Mouse (Mus musculus): Measurements from ENCODE around the gene Rapgef3. TPM values are rescaled to one million over a fixed set of nuclear protein-coding genes. Genes with fewer than 3 reads are reported as not detected.
A peak's percentile ranks its signal among the peaks of the same experiment; 100 is the strongest.

Rapgef3 gene
- polyA plus RNA-seq, 1 experiment from 2014 or later, result 1.8 TPM

DNA sequence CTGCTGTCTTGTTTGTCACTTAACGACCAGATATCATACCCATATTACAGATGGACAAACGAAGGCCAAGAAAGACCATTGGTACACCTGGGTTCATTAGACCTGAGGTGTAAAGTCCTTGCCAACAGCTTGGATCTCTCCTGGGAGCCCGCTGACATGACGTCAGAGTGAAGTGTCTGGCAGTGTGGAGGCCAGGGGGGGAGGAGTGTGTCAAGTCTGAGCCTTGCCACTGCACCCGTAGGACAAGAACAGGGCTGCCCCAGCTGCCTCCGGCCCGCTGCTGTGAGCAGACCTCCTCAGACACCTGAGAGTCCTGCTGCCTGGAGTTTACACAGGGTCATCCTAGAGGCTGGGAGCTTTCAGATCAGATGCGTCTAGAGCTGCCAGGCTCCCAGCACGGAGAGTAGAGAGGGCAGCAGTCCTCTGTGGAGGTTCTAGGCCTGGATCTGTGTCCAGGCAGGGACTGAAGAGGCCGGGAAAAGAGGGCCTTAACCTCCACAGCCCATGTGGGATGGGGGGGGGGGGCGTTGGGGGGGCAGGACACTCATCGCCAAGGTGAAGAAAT lies 23.7 kb downstream of the Rapgef3 start:
- no peak overlapping the region for H3K4me3 ChIP-seq (replicated peaks)
- H3K9me3 ChIP-seq (replicated peaks), result no peaks in the 10 kb centered on the region
- ATAC-seq (ENCODE audit: low read depth) (no peak), DNase-seq (no peak)
- peaks cover 58% of the 10 kb centered on the region for H3K4me1 ChIP-seq (replicated peaks)
- no peak overlapping the region for H3K4me2 ChIP-seq
- no peak overlapping the region for H3K9ac ChIP-seq
- 63% methylated on average over 12 of the region's 12 CpGs for WGBS (ENCODE audit: insufficient replicate concordance)
- H3K27me3 ChIP-seq, result no peaks in the 10 kb centered on the region
- H3K36me3 ChIP-seq, result no peaks in the 10 kb centered on the region
- no peak overlapping the region for H3K27ac ChIP-seq

DNA sequence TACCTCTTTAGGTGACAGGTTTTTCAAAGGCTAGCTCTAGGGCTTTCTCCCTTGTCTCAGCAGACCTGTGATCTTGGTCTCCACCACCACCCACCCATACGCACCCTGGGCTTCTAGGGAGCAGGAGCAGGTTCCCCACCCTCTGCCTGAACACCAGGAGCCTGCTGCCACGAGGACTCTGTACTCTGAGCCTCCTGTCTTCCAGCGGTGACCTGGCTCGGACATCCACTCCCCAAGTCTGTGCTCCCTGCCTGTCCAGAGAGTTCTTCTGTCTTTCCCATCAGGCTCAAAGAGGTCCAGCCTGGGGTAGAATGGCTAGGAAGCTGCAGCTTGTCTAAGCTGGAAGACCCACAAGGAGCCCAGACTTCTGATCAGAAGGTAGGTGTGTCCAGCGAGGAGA lies 24.6 kb downstream of the Rapgef3 start:
- Histone ChIP-seq H3K9me3 (replicated peaks) (no peaks in the 10 kb centered on the region), H3K27ac (no peak overlapping the region), H3K4me1 (replicated peaks) (peaks cover 56% of the 10 kb centered on the region), H3K36me3 (no peaks in the 10 kb centered on the region), H3K27me3 (no peaks in the 10 kb centered on the region), H3K4me3 (replicated peaks) (no peak overlapping the region), H3K4me2 (no peak overlapping the region), H3K9ac (no peak overlapping the region)
- DNase-seq (no peak), ATAC-seq (ENCODE audit: low read depth) (no peak)
- 65% methylated on average over 5 of the region's 5 CpGs for WGBS (ENCODE audit: insufficient replicate concordance)

DNA sequence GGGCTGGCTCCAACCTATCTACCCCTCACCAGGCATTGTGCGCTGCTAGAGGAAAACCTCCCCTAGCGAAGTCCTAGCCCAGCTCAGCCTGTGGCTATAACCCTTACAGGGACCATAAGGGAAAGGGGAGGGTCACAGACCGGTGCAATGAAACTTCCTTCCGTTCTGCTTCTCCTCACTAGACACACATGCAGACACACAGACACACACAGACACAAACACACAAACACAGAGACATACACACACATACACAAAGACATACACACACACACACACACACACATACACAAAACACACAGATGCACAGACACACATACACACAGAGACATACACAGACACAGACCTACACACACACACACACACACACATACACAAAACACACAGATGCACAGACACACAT lies 25.2 kb downstream of the Rapgef3 start:
- DNase-seq (no peak), ATAC-seq (ENCODE audit: low read depth) (no peak)
- peaks cover 52% of the 10 kb centered on the region for H3K4me1 ChIP-seq (replicated peaks)
- H3K27me3 ChIP-seq, result no peaks in the 10 kb centered on the region
- H3K4me3 ChIP-seq (replicated peaks), result no peak overlapping the region
- H3K27ac ChIP-seq, result no peak overlapping the region
- H3K4me2 ChIP-seq, result no peak overlapping the region
- H3K36me3 ChIP-seq, result no peaks in the 10 kb centered on the region
- no peak overlapping the region for H3K9ac ChIP-seq
- 32% methylated on average over 4 of the region's 4 CpGs for WGBS (ENCODE audit: insufficient replicate concordance)
- no peaks in the 10 kb centered on the region for H3K9me3 ChIP-seq (replicated peaks)

DNA sequence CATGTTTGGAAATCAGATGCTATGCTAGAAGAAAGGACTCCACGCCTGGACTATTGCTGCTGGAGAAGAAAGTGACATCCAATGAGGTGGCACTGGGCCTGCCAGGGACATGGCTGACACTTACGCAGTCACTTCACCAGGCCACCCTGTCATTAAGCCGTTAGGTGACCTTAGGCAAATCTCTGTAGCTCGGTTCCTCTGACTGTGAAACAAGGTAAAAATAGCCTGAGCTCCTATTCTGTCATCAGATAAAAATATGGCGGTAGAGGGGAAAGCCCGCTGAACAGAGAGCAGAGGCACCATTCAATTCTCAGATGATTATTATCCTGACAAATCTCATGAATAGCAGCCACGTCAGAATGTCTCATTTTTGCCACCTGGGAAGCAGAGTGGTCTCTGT lies 25.7 kb downstream of the Rapgef3 start:
- Histone ChIP-seq H3K9me3 (replicated peaks) (no peaks in the 10 kb centered on the region), H3K27me3 (no peaks in the 10 kb centered on the region), H3K27ac (no peak overlapping the region), H3K4me3 (replicated peaks) (no peak overlapping the region), H3K4me1 (replicated peaks) (peaks cover 48% of the 10 kb centered on the region), H3K36me3 (no peaks in the 10 kb centered on the region), H3K4me2 (no peak overlapping the region), H3K9ac (no peak overlapping the region)
- DNase-seq, result no peak
- WGBS (ENCODE audit: insufficient replicate concordance), result 36% methylated on average over 7 of the region's 7 CpGs
- no peak for ATAC-seq (ENCODE audit: low read depth)

DNA sequence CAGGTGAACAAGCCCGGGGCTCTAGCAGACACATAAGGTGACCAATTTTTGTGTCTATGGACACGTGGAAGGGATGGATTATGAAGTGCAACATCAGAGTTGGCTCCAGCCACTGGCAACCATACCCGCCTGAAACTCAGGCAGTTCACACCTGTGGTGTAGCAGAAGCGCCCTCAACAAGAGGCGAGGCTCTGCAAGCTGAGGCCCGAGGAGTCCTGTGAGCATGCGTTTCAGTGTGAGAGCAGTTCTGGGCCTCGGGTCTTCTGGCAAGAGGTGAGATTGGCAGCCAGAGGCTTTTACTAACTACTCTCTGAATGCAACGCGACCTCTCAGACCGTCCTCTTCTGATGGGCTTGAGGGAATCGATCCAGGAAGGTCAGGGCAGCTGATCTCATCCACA lies 26.1 kb downstream of the Rapgef3 start:
- no peak overlapping the region for H3K4me3 ChIP-seq (replicated peaks)
- H3K9me3 ChIP-seq (replicated peaks), result no peaks in the 10 kb centered on the region
- no peak overlapping the region for H3K27ac ChIP-seq
- peaks cover 44% of the 10 kb centered on the region for H3K4me1 ChIP-seq (replicated peaks)
- H3K27me3 ChIP-seq, result no peaks in the 10 kb centered on the region
- no peak overlapping the region for H3K4me2 ChIP-seq
- no peaks in the 10 kb centered on the region for H3K36me3 ChIP-seq
- no peak overlapping the region for H3K9ac ChIP-seq
- WGBS (ENCODE audit: insufficient replicate concordance), result 71% methylated on average over 12 of the region's 12 CpGs
- ATAC-seq (ENCODE audit: low read depth) (no peak), DNase-seq (no peak)

DNA sequence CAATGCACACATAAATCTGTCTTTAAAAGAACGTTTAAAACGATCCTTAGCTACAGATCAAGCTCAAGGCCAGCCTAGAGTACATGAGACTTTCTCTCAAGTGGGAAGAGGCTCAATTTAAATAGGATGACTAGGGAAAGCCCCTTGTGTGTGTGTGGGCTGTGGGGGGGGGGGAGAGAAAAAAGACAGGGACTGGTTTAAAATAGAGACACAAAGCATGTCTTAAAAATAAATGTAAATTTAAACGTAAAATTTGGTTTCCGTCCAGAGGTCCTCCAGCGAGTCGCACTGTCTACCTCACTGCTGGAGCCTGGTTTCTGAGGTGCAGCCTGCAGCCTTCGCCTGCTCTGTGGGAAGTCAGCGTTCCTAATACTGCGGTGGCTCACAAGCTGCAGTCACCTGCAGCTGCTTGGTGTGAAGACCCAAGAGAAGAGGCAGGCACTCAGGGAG lies 27.5 kb downstream of the Rapgef3 start:
- 80% methylated on average over 9 of the region's 9 CpGs for WGBS (ENCODE audit: insufficient replicate concordance)
- ATAC-seq (ENCODE audit: low read depth) (no peak), DNase-seq (no peak)
- no peaks in the 10 kb centered on the region for H3K9me3 ChIP-seq (replicated peaks)
- H3K36me3 ChIP-seq, result no peaks in the 10 kb centered on the region
- no peak overlapping the region for H3K27ac ChIP-seq
- H3K4me3 ChIP-seq (replicated peaks), result no peak overlapping the region
- H3K27me3 ChIP-seq, result no peaks in the 10 kb centered on the region
- no peak overlapping the region for H3K4me2 ChIP-seq
- no peak overlapping the region for H3K9ac ChIP-seq
- H3K4me1 ChIP-seq (replicated peaks), result peaks cover 30% of the 10 kb centered on the region

DNA sequence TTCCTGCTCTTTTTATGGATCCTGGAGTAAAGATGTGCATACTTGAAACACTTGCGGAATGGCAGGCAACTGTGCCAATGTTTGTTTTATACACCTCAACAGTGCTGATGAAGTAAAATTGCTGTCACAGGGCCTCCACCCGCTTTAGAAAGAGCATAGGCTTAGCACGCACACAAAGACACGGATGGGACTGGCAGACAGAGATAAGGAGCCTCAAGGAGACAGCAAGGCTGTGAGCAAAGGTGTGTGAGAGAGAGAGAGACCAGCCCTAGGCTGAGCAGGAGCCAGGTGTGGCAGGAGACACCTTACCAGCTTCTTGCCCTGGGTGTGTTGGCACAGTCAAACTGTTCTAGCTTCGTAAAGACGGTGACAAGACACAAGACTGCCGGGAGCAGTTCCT lies 28.8 kb downstream of the Rapgef3 start:
- DNase-seq, result peak; percentile 26
- no peaks in the 10 kb centered on the region for H3K9me3 ChIP-seq (replicated peaks)
- WGBS (ENCODE audit: insufficient replicate concordance), result 62% methylated on average over 7 of the region's 7 CpGs
- no peak overlapping the region for H3K9ac ChIP-seq
- no peak overlapping the region for H3K4me2 ChIP-seq
- no peak overlapping the region for H3K4me3 ChIP-seq (replicated peaks)
- no peaks in the 10 kb centered on the region for H3K36me3 ChIP-seq
- peak; percentile 88 for ATAC-seq (ENCODE audit: low read depth)
- H3K27ac ChIP-seq, result no peak overlapping the region
- no peaks in the 10 kb centered on the region for H3K27me3 ChIP-seq
- H3K4me1 ChIP-seq (replicated peaks), result peaks cover 18% of the 10 kb centered on the region

DNA sequence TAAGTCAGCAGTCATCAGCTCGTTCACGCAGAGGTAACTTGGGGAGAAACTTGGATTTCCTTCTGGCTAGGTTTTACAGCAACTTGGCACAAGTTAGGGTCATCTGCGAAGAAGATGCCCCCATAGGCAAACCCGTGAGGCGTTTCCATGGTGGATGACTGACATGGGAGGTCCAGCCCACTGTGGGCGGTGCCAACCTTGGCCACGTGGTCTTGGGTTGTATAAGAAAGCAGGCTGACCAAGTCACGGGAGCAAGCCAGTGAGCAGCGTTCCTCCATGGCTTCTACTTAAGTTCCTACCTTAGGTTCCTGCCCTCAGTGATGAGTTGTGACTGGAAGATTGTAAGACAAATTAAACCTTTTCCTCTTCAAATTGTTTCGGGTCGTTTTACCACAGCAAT lies 35.8 kb downstream of the Rapgef3 start:
- no peak overlapping the region for H3K4me3 ChIP-seq (replicated peaks)
- no peaks in the 10 kb centered on the region for H3K4me1 ChIP-seq (replicated peaks)
- 74% methylated on average over 11 of the region's 11 CpGs for WGBS (ENCODE audit: insufficient replicate concordance)
- H3K36me3 ChIP-seq, result no peaks in the 10 kb centered on the region
- peaks cover 10% of the 10 kb centered on the region; the same call in 1 of the 2 replicates for H3K27me3 ChIP-seq
- no peaks in the 10 kb centered on the region for H3K9me3 ChIP-seq (replicated peaks)
- H3K9ac ChIP-seq, result no peak overlapping the region
- DNase-seq (no peak), ATAC-seq (ENCODE audit: low read depth) (no peak)
- H3K27ac ChIP-seq, result no peak overlapping the region
- no peak overlapping the region for H3K4me2 ChIP-seq

DNA sequence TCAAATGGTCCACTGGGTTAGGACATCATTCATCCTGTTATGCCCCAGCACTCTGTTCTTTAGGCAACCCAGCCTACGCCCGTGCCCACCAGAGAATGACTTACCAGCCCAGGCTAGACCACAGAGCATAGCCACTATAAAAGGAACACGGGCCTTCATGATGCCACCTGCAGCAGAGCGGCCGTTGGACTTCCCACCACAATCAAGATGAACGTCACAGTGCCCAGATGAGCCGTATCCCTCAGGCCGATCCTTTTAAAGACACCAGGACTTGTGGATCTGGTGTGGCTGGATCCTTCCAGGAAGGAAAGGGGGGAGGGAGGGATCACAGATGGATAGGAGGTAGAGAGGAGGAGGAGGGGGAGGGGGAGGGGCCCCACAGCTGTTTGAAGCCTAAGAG lies 36.7 kb downstream of the Rapgef3 start, which contains the start of gene Endou:
Gene Endou, minus strand, starts transcription at position 229 of the 400 bp plus-strand sequence.
- ATAC-seq (ENCODE audit: low read depth), result no peak
- Histone ChIP-seq H3K27me3 (peaks cover 10% of the 10 kb centered on the region; the same call in 1 of the 2 replicates), H3K4me1 (replicated peaks) (no peaks in the 10 kb centered on the region), H3K4me2 (no peak within 1 kb of the TSS), H3K36me3 (no peaks in the 10 kb centered on the region), H3K9ac (no peak within 1 kb of the TSS), H3K4me3 (replicated peaks) (no peak within 1 kb of the TSS), H3K9me3 (replicated peaks) (no peaks in the 10 kb centered on the region), H3K27ac (no peak within 1 kb of the TSS)
- WGBS (ENCODE audit: insufficient replicate concordance), result 73% methylated on average over 8 of the region's 8 CpGs
- no peak for DNase-seq

DNA sequence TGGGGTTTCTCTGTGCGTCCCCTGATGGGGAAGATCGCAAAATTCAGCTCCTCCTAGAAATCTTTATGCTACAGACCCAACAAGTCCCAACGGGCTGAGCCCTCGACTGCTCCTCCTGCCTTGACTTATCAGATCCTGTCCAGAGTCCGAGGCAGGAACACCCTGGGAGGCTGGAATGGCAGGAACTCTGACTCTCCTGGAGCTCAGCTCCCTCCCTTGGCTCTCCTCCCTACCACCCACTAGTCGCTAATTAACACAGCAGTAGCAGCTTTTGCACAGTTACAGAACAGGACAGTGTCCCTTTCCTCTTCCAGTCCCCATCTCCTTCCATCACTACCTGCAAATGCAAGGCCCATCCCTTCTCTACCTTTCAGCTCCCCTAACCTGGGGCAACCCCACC lies 37.4 kb downstream of the Rapgef3 start:
- 43% methylated on average over 6 of the region's 6 CpGs for WGBS (ENCODE audit: insufficient replicate concordance)
- no peak overlapping the region for H3K4me2 ChIP-seq
- no peak for ATAC-seq (ENCODE audit: low read depth)

DNA sequence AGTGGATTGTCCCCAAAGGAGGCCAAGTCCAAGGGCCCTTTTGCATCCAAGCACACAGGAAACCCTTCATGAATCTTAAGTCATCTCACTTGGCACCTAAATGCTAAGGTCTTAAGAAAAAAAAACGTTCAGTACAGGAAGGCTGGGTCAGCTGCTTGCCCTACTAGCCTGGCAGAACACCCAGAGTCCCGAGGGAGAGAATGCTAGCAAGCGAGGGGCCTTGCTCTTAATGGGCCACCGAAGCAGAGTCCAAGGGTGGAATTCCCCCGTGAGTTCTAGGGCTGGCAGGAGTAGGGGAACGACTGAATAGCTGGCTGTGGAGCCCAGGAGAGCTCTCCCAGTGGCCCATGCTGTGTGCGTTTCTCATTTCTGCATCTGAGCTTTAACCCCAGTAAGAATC lies 39.0 kb downstream of the Rapgef3 start:
- Histone ChIP-seq H3K9me3 (replicated peaks) (no peaks in the 10 kb centered on the region), H3K4me3 (replicated peaks) (no peak overlapping the region), H3K4me1 (replicated peaks) (no peaks in the 10 kb centered on the region), H3K9ac (no peak overlapping the region), H3K36me3 (no peaks in the 10 kb centered on the region), H3K27me3 (peaks cover 10% of the 10 kb centered on the region; the same call in 1 of the 2 replicates), H3K27ac (no peak overlapping the region), H3K4me2 (no peak overlapping the region)
- 59% methylated on average over 7 of the region's 7 CpGs for WGBS (ENCODE audit: insufficient replicate concordance)
- no peak for ATAC-seq (ENCODE audit: low read depth)
- DNase-seq, result no peak

More for the DNA sequence above, 37.4 kb downstream of the Rapgef3 start:
- Histone ChIP-seq H3K9ac (no peak overlapping the region), H3K27ac (no peak overlapping the region), H3K36me3 (no peaks in the 10 kb centered on the region), H3K9me3 (replicated peaks) (no peaks in the 10 kb centered on the region), H3K4me3 (replicated peaks) (no peak overlapping the region), H3K4me1 (replicated peaks) (no peaks in the 10 kb centered on the region), H3K27me3 (peaks cover 10% of the 10 kb centered on the region; the same call in 1 of the 2 replicates)
- DNase-seq, result no peak

DNA sequence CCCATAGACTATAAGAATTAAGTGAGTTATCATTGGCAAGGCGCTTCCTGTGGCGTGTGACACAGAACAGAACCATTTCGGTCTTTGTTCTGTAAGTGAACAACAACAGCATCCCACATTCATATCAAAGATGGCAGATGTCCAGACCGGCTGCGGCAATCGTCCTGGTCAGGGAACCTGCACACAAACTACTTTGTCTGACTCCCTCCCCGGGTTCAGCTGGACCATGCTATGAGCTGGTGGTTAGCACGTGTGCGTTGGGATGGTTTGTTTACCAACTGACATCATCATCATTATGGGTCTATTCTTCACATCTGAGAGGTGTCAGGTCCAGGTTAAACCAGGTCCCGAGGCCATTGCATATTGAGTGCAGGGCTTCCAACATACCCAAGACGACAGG lies 39.4 kb downstream of the Rapgef3 start:
- Histone ChIP-seq H3K4me1 (replicated peaks) (no peaks in the 10 kb centered on the region), H3K9me3 (replicated peaks) (no peaks in the 10 kb centered on the region), H3K9ac (no peak overlapping the region), H3K36me3 (no peaks in the 10 kb centered on the region), H3K4me2 (no peak overlapping the region), H3K27me3 (peaks cover 10% of the 10 kb centered on the region; the same call in 1 of the 2 replicates), H3K27ac (no peak overlapping the region), H3K4me3 (replicated peaks) (no peak overlapping the region)
- ATAC-seq (ENCODE audit: low read depth) (no peak), DNase-seq (no peak)
- WGBS (ENCODE audit: insufficient replicate concordance), result 73% methylated on average over 11 of the region's 11 CpGs

All from liver, embryonic 13.5 days (tissue).